Mouse (Mus musculus) neural tube, embryonic 15.5 days (tissue): ENCODE measurements around the gene Elavl3. TPM values are rescaled to one million over a fixed set of nuclear protein-coding genes. Genes with fewer than 3 reads are reported as not detected.

Experiments
- ATAC-seq: fragments of 200-750 bp; cut with Nextera tagmentation; 2 replicates; pipeline ENCODE4 v1.8.0; 2017; ENCODE audit warnings: mild to moderate bottlenecking, moderate TSS enrichment, moderate library complexity; ENCODE audit not compliant: low FRiP score
- H3K27ac ChIP-seq: fragments of 300-500 bp; sonication (generic); replicated peaks from 2 replicates; pipeline ENCODE4 v1.5.1; 2015; ENCODE audit warnings: mild to moderate bottlenecking, inconsistent platforms
- H3K27me3 ChIP-seq: fragments of 300-500 bp; sonication (generic); replicated peaks from 2 replicates; pipeline ENCODE4 v1.6.1; 2015; ENCODE audit warnings: inconsistent platforms
- H3K36me3 ChIP-seq: fragments of 300-500 bp; sonication (generic); 2 replicates; pipeline ENCODE4 v1.6.1; 2015; ENCODE audit warnings: inconsistent platforms
- H3K4me1 ChIP-seq: fragments of 300-500 bp; sonication (generic); 2 replicates; pipeline ENCODE4 v1.6.1; 2015; ENCODE audit warnings: inconsistent platforms
- H3K4me2 ChIP-seq: fragments of 300-500 bp; sonication (generic); 2 replicates; pipeline ENCODE4 v1.6.1; 2015; ENCODE audit warnings: inconsistent platforms, mild to moderate bottlenecking, moderate library complexity
- H3K4me3 ChIP-seq: fragments of 300-500 bp; sonication (generic); replicated peaks from 2 replicates; pipeline ENCODE4 v1.5.1; 2015; ENCODE audit warnings: mild to moderate bottlenecking, inconsistent platforms
- H3K9ac ChIP-seq: fragments of 300-500 bp; sonication (generic); replicated peaks from 2 replicates; pipeline ENCODE4 v1.6.1; 2015; ENCODE audit warnings: mild to moderate bottlenecking, inconsistent platforms
- H3K9me3 ChIP-seq: fragments of 300-500 bp; sonication (generic); replicated peaks from 2 replicates; pipeline ENCODE4 v1.6.1; 2016; ENCODE audit warnings: inconsistent platforms
- WGBS: fragments of 180-500 bp; shearing (Covaris S2); methylation state at CpG from one replicate; pipeline ENCODE4 v1.1.7; 2015; ENCODE audit warnings: mixed read lengths; 5-methylcytosine and 5-hydroxymethylcytosine counted together
- polyA plus RNA-seq: library from polyadenylated mRNA; unstranded; fragments of >200 nt; fragmentation: Nextera tagmentation; extraction: Ambion mirVana; gene quantifications from 2 replicates; pipeline ENCODE4 v1.2.1, GENCODE M21; 2015

Elavl3 gene
- polyA plus RNA-seq, 1 experiment from 2014 or later = 96.9 TPM

DNA sequence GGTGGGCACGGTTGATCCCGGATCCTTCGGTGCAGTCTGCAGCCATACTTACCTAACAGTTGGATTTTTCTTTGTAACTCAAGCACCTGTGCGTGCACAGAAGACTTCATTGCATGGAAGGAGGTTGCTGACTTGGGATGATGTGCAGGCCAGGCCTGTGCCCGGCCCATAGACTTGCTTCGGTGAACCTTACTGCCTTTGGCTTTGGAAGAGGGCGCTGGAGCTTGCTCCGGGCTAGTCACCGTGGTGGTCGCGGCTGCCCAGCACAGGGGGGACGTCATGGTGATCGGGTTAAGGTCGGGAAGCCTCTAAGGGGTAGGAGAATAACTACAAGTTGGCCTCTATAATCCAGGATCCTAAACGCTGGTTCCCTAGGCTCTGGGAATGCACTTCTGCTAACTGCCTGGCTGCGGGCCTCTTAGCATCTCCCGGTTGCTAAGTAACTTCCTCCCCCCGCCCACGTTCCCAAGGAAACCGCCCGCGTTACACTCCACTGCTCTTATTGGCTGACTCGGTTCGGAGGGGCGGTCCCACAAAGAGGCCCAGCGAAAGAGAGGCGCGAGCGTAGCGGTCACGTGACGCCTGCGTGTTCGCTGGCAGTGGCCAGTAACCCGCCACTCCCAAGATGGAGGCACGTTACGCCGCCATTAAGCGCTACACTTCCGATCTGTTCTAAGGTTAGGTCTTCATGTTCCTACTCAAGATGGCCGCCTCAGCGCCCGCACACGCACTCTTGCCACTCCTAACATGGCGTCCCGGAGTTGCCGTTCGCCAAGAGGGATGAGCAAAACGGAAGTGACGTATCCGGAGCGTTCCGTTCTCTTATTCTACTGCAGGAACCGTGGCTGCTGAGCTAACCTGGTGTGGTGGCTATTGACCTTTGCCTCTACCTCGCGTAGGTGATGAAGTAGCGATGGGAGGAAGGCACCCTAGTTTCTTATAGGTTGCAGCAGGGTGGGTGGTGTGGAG, 49.3 kb downstream of the Elavl3 start, which contains the start of the genes Ccdc151 and Prkcsh:
Gene Ccdc151, minus strand, starts transcription at position 441 of the 969 bp plus-strand sequence.
Gene Prkcsh, plus strand, starts transcription at position 613 of the 969 bp plus-strand sequence.
- peak within 1 kb of the TSS; percentile 81 for H3K4me3 ChIP-seq
- WGBS = 6% methylated on average over 57 of the region's 57 CpGs
- H3K27me3 ChIP-seq = no peaks in the 10 kb centered on the region
- no peaks in the 10 kb centered on the region for H3K9me3 ChIP-seq
- peaks cover 31% of the 10 kb centered on the region for H3K36me3 ChIP-seq
- peaks cover 40% of the 10 kb centered on the region for H3K4me1 ChIP-seq
- H3K9ac ChIP-seq = peak within 1 kb of the TSS; percentile 68
- peak within 1 kb of the TSS; percentile 91 for H3K4me2 ChIP-seq
- peak within 1 kb of the TSS; percentile 86 for H3K27ac ChIP-seq
- peak; percentile 98 for ATAC-seq

DNA sequence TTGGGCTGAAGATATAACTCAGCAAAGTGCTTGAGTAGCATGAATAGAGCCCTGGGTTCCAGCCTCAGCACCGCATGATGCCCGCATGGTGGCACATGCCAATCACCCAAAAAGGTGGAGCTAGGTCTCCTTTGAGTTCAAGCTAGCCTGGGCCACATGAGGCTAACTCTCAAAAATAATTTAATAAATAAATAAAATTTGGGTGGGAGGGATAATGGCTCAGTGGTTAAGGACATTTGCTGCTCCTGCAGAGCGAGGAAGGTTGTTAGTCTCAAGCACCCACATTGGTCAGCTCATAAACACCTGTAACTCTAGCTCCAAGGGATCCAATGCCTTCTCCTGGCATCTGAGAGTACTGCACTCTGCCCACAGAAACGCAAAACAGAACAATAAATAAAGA, 50.2 kb downstream of the Elavl3 start:
- Histone ChIP-seq H3K9ac (no peak overlapping the region), H3K4me2 (peak overlapping the region; percentile 69; the same call in 1 of the 2 replicates), H3K36me3 (peaks cover 23% of the 10 kb centered on the region), H3K9me3 (no peaks in the 10 kb centered on the region), H3K4me3 (peak overlapping the region; percentile 35; the same call in 1 of the 2 replicates), H3K4me1 (peaks cover 40% of the 10 kb centered on the region), H3K27me3 (no peaks in the 10 kb centered on the region), H3K27ac (no peak overlapping the region)
- 87% methylated on average over 4 of the region's 4 CpGs for WGBS
- ATAC-seq = no peak

DNA sequence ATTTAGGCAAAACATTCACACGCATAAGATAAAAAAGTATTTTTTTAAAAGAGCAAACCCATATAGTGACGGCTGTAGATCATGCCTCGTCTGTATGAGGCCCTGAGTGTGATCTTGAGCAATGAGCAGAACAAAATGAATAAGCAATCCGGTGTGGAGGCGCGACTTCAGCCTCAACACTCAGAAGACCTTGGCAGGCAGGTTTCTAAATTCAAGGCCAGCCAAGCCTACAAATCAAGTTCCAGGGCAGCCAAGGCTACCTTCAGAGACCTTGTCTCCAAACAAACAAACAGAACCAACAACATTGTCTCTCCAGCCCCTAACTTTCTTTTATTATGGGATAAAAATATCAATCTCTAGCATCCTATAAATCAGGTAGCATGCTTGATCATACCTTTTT, 51.5 kb downstream of the Elavl3 start:
- WGBS = 97% methylated on average over 6 of the region's 6 CpGs
- H3K4me3 ChIP-seq = no peak overlapping the region
- H3K4me1 ChIP-seq = peaks cover 28% of the 10 kb centered on the region
- no peaks in the 10 kb centered on the region for H3K9me3 ChIP-seq
- H3K36me3 ChIP-seq = peaks cover 12% of the 10 kb centered on the region
- H3K27me3 ChIP-seq = no peaks in the 10 kb centered on the region
- no peak overlapping the region for H3K9ac ChIP-seq
- ATAC-seq = no peak
- no peak overlapping the region for H3K27ac ChIP-seq
- no peak overlapping the region for H3K4me2 ChIP-seq

DNA sequence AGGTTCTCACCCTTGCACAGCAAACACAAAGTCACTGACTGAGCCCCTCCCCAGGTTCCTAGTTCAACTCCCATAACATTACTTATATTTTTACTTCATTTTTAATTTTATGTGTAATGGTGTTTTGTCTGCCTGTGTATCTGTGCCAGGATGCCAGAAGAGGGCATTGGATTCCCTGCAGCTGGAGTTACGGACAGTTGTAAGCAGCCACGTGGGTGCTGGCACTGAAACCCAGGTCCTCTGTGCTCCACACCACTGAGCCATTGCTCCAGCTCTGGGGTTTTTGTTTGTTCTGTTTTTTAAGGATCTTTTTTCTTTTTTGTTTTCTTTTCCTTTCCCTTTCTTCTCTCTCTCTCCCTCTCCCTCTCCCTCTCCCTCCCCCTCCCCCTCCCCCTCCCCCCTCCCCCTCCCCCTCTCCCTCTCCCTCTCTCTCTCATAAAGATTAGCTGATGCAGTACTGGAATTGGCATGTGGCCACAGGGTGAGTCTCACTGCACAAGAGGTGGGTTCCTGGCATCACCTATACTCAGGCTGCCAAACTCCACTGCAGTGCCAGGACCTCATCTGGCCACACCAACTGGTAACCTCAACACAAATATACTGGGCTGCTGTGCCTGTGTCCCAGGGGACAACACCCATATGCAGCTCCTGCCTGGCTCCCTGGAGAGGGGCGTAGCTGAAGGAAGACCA, 55.5 kb downstream of the Elavl3 start:
- Histone ChIP-seq H3K4me1 (no peaks in the 10 kb centered on the region), H3K27ac (no peak overlapping the region), H3K9ac (no peak overlapping the region), H3K27me3 (peaks cover 9% of the 10 kb centered on the region), H3K9me3 (no peaks in the 10 kb centered on the region), H3K4me2 (no peak overlapping the region), H3K36me3 (no peaks in the 10 kb centered on the region), H3K4me3 (no peak overlapping the region)
- ATAC-seq = no peak
- 85% methylated on average over 3 of the region's 3 CpGs for WGBS

DNA sequence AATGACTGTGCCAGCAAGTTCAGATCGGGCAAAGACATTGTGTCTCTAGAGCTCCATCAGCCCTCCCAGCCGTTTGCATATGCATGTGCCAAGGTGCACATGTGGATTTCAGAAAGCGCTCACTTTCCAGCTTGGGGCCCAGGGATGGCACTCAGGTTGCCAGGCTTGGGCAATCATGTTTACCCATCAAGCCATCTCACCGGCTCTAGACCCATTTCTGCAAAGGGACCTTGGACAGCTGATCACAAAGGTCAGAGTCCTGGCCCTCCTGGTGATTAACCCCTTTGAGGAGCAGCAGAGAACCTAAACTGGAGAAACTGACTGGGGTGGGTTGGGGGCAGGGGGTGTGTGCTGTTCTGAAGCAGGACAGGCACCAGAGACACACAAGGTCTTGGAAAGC, 59.6 kb downstream of the Elavl3 start:
- H3K4me2 ChIP-seq = no peak overlapping the region
- no peak for ATAC-seq
- no peak overlapping the region for H3K9ac ChIP-seq
- no peaks in the 10 kb centered on the region for H3K36me3 ChIP-seq
- no peak overlapping the region for H3K27ac ChIP-seq
- 82% methylated on average over 4 of the region's 4 CpGs for WGBS
- no peak overlapping the region for H3K4me3 ChIP-seq
- H3K9me3 ChIP-seq = no peaks in the 10 kb centered on the region
- H3K4me1 ChIP-seq = peaks cover 25% of the 10 kb centered on the region
- peaks cover 50% of the 10 kb centered on the region for H3K27me3 ChIP-seq

DNA sequence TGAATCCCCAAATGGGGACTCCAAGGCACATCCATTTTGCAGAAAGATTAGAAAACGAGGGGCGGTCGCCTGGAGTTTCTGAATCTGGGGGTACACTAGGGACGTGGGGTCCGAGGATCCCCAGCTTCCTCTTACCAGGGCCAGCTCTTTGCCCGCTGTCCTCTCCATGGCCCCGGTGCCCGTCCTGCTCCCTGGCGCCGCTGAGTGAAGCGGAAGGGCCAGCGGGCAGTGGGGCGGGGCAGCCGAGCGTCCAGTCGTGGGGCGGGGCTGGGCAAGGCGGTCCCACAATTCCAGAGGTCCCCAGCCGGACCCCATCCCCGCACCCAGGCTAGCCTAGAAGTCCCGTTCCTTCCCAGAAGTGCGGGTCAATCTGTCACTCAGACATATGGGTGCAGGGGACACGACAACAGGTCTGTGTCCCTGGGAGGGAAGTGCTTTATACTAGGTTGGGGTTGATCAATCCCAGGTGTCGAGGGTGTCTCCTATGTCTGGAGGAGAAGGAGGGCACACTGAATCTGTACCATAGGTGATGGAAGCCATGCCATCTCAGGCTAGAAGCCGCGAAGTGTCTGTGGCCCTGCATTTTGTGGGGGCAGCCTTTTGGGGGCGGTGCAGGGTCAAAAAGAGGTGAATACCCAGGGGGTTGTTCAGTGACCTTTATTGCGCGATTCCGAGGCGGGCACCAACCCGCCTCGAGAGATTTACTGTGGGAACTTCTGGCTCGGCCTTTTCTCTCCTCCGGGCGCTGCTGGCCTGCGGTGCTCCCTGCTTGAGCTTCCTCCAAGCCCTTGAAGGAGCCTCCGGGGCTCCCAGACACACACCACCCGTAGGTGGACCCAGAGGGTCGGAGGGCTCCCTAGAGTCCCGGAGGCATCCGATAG, 62.4 kb downstream of the Elavl3 start, which contains the start of gene Rgl3:
Gene Rgl3, minus strand, starts transcription at position 217 of the 881 bp plus-strand sequence.
- H3K9ac ChIP-seq = peak within 1 kb of the TSS; percentile 17
- ATAC-seq = peak; percentile 19; the same call in 1 of the 2 replicates
- no peaks in the 10 kb centered on the region for H3K9me3 ChIP-seq
- H3K36me3 ChIP-seq = no peaks in the 10 kb centered on the region
- peak within 1 kb of the TSS; percentile 62 for H3K4me2 ChIP-seq
- 1% methylated on average over 40 of the region's 42 CpGs for WGBS
- peaks cover 25% of the 10 kb centered on the region for H3K4me1 ChIP-seq
- no peak within 1 kb of the TSS for H3K27ac ChIP-seq
- peaks cover 61% of the 10 kb centered on the region for H3K27me3 ChIP-seq
- H3K4me3 ChIP-seq = peak within 1 kb of the TSS; percentile 34

DNA sequence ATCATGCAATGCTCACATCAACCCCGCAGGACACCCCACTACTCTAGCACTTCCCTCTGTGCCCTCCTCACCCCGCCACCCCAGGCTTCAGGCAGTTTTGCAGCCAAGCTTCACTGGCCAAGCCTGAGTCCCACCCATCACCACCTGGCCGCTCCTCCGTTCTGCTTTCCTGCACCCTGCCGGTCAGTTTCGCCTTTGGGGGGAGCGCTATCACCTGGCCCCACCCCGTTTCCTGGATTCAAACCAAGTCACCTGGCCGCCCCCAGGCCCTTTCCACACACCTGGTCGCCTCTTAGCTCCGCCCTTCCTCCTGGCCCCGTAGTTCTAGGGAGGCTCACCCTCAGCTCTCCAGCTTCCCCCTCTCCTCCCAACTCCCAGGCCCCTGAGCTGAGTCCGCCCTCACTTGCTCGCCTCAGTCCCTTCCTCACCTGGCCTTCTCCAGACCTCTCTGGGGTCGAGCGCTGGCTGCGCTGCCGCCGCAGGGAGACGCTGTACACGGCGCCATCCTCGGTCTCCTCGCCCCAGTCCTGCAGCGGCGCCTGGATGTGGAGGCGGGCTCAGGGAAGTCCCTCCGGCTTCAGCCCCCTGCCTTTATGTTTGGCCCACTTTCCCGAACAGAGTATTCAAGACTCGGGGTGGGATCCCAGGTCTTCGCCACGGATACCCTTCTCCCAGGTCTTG, 63.3 kb downstream of the Elavl3 start:
- H3K4me3 ChIP-seq = peak overlapping the region; percentile 34
- H3K9me3 ChIP-seq = no peaks in the 10 kb centered on the region
- peak overlapping the region; percentile 17 for H3K9ac ChIP-seq
- H3K36me3 ChIP-seq = no peaks in the 10 kb centered on the region
- peaks cover 25% of the 10 kb centered on the region for H3K4me1 ChIP-seq
- peak overlapping the region; percentile 62 for H3K4me2 ChIP-seq
- ATAC-seq = no peak
- under 1% methylated on average over 32 of the region's 32 CpGs for WGBS
- H3K27me3 ChIP-seq = peaks cover 61% of the 10 kb centered on the region
- no peak overlapping the region for H3K27ac ChIP-seq

DNA sequence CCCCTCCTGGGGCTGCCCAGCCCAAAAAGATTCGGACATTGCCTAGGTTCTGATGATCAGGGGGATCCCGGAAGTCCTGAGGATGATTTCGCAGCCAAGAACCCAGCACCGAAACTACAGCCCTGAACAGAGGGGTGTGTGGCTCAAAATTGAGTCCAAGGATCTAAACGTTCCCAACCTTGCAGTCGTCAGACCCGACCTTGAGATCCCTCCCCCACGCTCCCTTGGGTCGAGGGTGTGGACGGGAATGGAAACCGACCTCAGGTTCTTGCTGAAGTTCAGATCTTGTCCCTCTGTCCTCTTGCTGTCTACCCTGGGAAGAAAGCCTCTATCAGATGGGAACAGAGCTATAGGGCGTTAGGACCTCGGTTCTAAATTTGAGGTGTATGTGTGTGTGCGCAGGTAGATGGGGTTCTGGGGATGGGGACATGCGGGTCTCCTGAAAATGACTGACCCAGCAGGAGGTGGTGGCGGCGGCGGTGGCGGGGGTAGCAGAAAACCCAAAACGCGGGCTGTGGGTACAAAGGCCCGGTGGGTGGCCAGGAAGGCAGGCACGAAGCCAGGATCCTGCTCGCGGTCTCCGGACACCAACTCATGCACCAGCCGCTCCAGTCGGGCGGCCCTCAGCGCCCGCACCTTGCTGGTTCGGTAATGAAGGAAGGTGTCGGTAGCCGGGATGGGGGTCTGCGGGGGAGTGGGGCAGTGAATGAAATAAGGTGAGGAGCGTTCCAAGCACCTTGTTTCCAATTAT, 64.1 kb downstream of the Elavl3 start:
- 11% methylated on average over 32 of the region's 36 CpGs for WGBS
- peak overlapping the region; percentile 34 for H3K4me3 ChIP-seq

DNA sequence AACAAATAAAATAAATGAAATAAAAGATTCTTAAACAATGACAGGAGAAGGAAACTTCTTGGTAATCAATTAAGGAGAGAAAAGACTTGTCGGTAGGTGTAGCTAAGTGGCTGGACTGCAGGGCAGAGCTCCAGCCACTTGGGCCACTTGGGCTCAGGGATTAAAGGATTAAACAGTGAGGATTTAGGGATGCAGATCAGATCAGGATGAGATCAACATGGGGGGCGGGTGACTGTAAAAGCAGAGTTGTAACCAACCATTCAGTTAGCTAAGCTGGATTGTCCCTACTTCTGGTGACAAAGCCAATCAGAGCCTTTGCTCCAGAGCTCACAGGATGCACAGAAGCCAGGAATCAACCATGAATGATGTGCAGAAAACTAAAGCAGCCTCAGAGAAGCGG, 67.9 kb downstream of the Elavl3 start:
- Histone ChIP-seq H3K9ac (no peak overlapping the region), H3K9me3 (no peaks in the 10 kb centered on the region), H3K27ac (no peak overlapping the region), H3K36me3 (no peaks in the 10 kb centered on the region), H3K4me3 (no peak overlapping the region), H3K27me3 (peaks cover 28% of the 10 kb centered on the region), H3K4me2 (no peak overlapping the region), H3K4me1 (peaks cover 12% of the 10 kb centered on the region)
- 32% methylated on average over 3 of the region's 3 CpGs for WGBS
- no peak for ATAC-seq

More for the DNA sequence above, 64.1 kb downstream of the Elavl3 start:
- Histone ChIP-seq H3K36me3 (no peaks in the 10 kb centered on the region), H3K27me3 (peaks cover 61% of the 10 kb centered on the region), H3K4me2 (peak overlapping the region; percentile 62), H3K4me1 (peaks cover 25% of the 10 kb centered on the region), H3K27ac (no peak overlapping the region), H3K9ac (0 out of 2 replicates have a peak overlapping the region, but pooled peaks have one; percentile 17), H3K9me3 (no peaks in the 10 kb centered on the region)
- ATAC-seq = no peak
